Comparison of ENCODE assay signal across 11 mouse cellular contexts in the genomic region with DNA sequence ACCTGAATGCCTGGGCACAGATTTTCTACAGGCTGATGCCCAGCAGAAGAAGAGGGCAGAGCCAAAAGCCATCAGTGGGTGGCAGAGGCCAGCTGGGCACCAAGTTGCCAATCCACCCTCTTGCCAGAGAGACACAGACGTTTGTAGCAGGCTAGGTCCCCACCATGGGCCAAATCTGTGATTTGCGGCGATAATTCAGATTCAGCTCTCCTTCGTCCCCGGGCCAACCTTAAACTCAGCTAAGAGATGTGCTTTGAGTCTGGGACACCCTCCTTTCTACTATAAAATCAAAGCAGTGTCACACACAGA.
DNase-seq lines count a peak whose midpoint lies in the region; ATAC-seq lines count a peak whose summit lies in the region.
"Had no signal": no experiment of that assay in that cellular context is flagged by ENCODE, and none has a peak within 500 bp of the region (broad histone marks: within the 10 kb centered on the region; RNA-seq: fewer than 3 reads in every experiment).

No protein-coding gene starts in this region.

- H3K4me1 ChIP-seq in hindbrain, embryonic 13.5 days (replicated peaks), result peaks cover 32% of the 10 kb centered on the region
- no peaks in the 10 kb centered on the region for H3K4me1 ChIP-seq in hindbrain, embryonic 11.5 days (replicated peaks; ENCODE audit: control insufficient read depth, insufficient read depth, low read length)
- peaks cover 27% of the 10 kb centered on the region for H3K4me1 ChIP-seq in forebrain, embryonic 16.5 days (replicated peaks; ENCODE audit: control insufficient read depth, insufficient read depth, low read length)

- no peak overlapping the region for H3K9ac ChIP-seq in hindbrain, embryonic 13.5 days
- H3K9ac ChIP-seq in hindbrain, embryonic 11.5 days (ENCODE audit: low read depth, low read length), result no peak overlapping the region
- no peak overlapping the region for H3K9ac ChIP-seq in forebrain, embryonic 16.5 days (replicated peaks; ENCODE audit: low read depth, low read length)
- H3K9ac ChIP-seq: limb, embryonic 13.5 days had no signal

- no peaks in the 10 kb centered on the region for H3K36me3 ChIP-seq in hindbrain, embryonic 13.5 days
- H3K36me3 ChIP-seq in hindbrain, embryonic 11.5 days (ENCODE audit: control insufficient read depth, insufficient read depth, low read length), result no peaks in the 10 kb centered on the region
- H3K36me3 ChIP-seq in forebrain, embryonic 16.5 days (ENCODE audit: control insufficient read depth, insufficient read depth), result no peaks in the 10 kb centered on the region
- H3K36me3 ChIP-seq: limb, embryonic 13.5 days had no signal

- H3K4me3 ChIP-seq in hindbrain, embryonic 13.5 days, result no peak overlapping the region
- H3K4me3 ChIP-seq in hindbrain, embryonic 11.5 days (ENCODE audit: low read depth, low read length), result no peak overlapping the region
- no peak overlapping the region for H3K4me3 ChIP-seq in forebrain, embryonic 16.5 days (replicated peaks; ENCODE audit: low read length)
- H3K4me3 ChIP-seq: erythroblast, embryonic 14.5 days; limb, embryonic 13.5 days had no signal

- DNase-seq in hindbrain, embryonic 11.5 days (ENCODE audit: low spot score), result no peak
- DNase-seq in brain, adult 2 months (ENCODE audit: low read depth, low spot score), result peak; percentile 84
- DNase-seq in cerebellum, adult 9-11 months, result peak; percentile 82
- DNase-seq in urinary bladder, postnatal 4 days (ENCODE audit: low spot score in 2 of 2), result no peak
- no peak for DNase-seq in ovary, postnatal 10 days (ENCODE audit: low spot score)
- DNase-seq: thymus, postnatal 14 days had no signal

- ATAC-seq in hindbrain, embryonic 13.5 days (ENCODE audit: low FRiP score), result no peak
- ATAC-seq in hindbrain, embryonic 11.5 days (ENCODE audit: low FRiP score), result no peak
- ATAC-seq in forebrain, embryonic 16.5 days, result peak; percentile 30
- ATAC-seq in megakaryocyte, adult 5-6 weeks (ENCODE audit: poor library complexity, severe bottlenecking), result no peak

- no peaks in the 10 kb centered on the region for H3K9me3 ChIP-seq in hindbrain, embryonic 13.5 days
- no peaks in the 10 kb centered on the region for H3K9me3 ChIP-seq in hindbrain, embryonic 11.5 days (ENCODE audit: control insufficient read depth, low read length)
- no peaks in the 10 kb centered on the region for H3K9me3 ChIP-seq in forebrain, embryonic 16.5 days (ENCODE audit: control insufficient read depth, low read length)
- H3K9me3 ChIP-seq: limb, embryonic 13.5 days had no signal

- no peak overlapping the region for H3K4me2 ChIP-seq in hindbrain, embryonic 13.5 days
- H3K4me2 ChIP-seq in hindbrain, embryonic 11.5 days (replicated peaks; ENCODE audit: low read depth, low read length), result no peak overlapping the region
- H3K4me2 ChIP-seq in forebrain, embryonic 16.5 days (ENCODE audit: low read length), result peak overlapping the region; percentile 25; the same call in 1 of the 2 replicates

- WGBS in hindbrain, embryonic 13.5 days, result 68% methylated on average over 5 of the region's 5 CpGs
- 75% methylated on average over 5 of the region's 5 CpGs for whole genome bisulfite sequencing in hindbrain, embryonic 11.5 days
- 28% methylated on average over 5 of the region's 5 CpGs for WGBS in forebrain, embryonic 16.5 days

- peaks cover 4% of the 10 kb centered on the region; the same call in 1 of the 2 replicates for H3K27me3 ChIP-seq in hindbrain, embryonic 13.5 days
- H3K27me3 ChIP-seq in hindbrain, embryonic 11.5 days (ENCODE audit: control insufficient read depth, insufficient read depth, low read length), result no peaks in the 10 kb centered on the region
- no peaks in the 10 kb centered on the region for H3K27me3 ChIP-seq in forebrain, embryonic 16.5 days (replicated peaks; ENCODE audit: control insufficient read depth, insufficient read depth, low read length)
- H3K27me3 ChIP-seq: limb, embryonic 13.5 days had no signal

- H3K27ac ChIP-seq in hindbrain, embryonic 13.5 days, result peak overlapping the region; percentile 69
- H3K27ac ChIP-seq in hindbrain, embryonic 11.5 days (ENCODE audit: low read depth, low read length), result no peak overlapping the region
- peak overlapping the region; percentile 55 for H3K27ac ChIP-seq in forebrain, embryonic 16.5 days (ENCODE audit: low read length)
- H3K27ac ChIP-seq: limb, embryonic 13.5 days had no signal

Comparison
In these comparisons a context has a peak if more than half of its experiments do, and no peak if none do; other contexts are left out.
1. DNase-seq: peak in brain, adult 2 months (single experiment) and cerebellum, adult 9-11 months (single experiment); none in hindbrain, embryonic 11.5 days (single experiment), urinary bladder, postnatal 4 days (0 of 2) and ovary, postnatal 10 days (single experiment).